Mouse (Mus musculus): ENCODE measurements at regions not wholly inside any gene's neighbourhood (a gene's known extent, or its start where the extent isn't known, plus 50 kb on each side); places are given as distances from the start of the nearest gene placed in this dataset.

DNA sequence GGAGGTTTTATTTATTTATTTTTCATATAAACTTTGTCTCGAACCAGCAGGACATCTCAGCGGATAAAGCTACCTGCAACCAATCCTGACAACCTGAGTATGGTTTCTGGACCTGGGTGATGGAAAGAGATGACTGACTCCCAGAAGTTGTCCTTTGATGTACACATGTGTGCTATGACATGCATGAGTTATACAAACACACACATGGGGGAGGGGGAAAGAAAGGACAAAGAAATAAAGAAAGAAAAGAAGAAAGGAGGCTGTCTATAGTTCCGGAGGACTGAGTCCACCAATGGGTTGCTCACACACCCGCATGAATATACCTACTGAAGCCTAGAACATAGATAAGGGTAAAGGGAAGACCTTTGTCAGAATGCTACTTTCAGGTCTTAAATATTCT is 295.0 kb downstream of the Etaa1 start:
- TF ChIP-seq CTCF (IDR thresholded peaks at IDR 0.05; ENCODE audit: low read depth, low read length) (no peak), EP300 (IDR thresholded peaks at IDR 0.05; ENCODE audit: insufficient read depth, low read depth, low read length) (no peak)

Measured in ES-Bruce4 (cell line).